Mouse (Mus musculus) liver (tissue): Measurements from ENCODE around the gene Btaf1.
"Not testable (repeated sequence)": the region's sequence is repeated elsewhere in the genome, so short reads cannot be mapped to it uniquely, and the experiment has no call there.

ENCODE experiments used
- DNase-seq: peaks from one replicate; pipeline ENCODE4 v3.0.0-alpha.2; 2020; ENCODE audit warnings: mixed read lengths

The Btaf1 gene

GRCm38 (mm10) chr19:36922936-36923335 lies 2.9 kb upstream of the Btaf1 start:
- no peak for DNase-seq

GRCm38 (mm10) chr19:36926553-36927236 lies 816 bp downstream of the Btaf1 start:
- DNase-seq = peak; percentile 14

- no peak for DNase-seq
These were observed 2.0 kb downstream of the Btaf1 start for GRCm38 (mm10) chr19:36927800-36928361.

- no peak for DNase-seq
These were observed 3.9 kb downstream of the Btaf1 start for GRCm38 (mm10) chr19:36929816-36930215.

GRCm38 (mm10) chr19:36932097-36932496 lies 6.2 kb downstream of the Btaf1 start:
- DNase-seq = no peak

- DNase-seq = no peak
These were observed 6.7 kb downstream of the Btaf1 start for GRCm38 (mm10) chr19:36932613-36933012.

GRCm38 (mm10) chr19:36936285-36936684 lies 10.4 kb downstream of the Btaf1 start:
- DNase-seq = no peak

GRCm38 (mm10) chr19:36938008-36938407 lies 12.1 kb downstream of the Btaf1 start:
- DNase-seq = no peak

- no peak for DNase-seq
These were observed 14.2 kb downstream of the Btaf1 start for GRCm38 (mm10) chr19:36940064-36940463.

GRCm38 (mm10) chr19:36953637-36954206 lies 27.8 kb downstream of the Btaf1 start:
- DNase-seq = no peak

- no peak for DNase-seq
These were observed 32.5 kb downstream of the Btaf1 start for GRCm38 (mm10) chr19:36958331-36958730.

GRCm38 (mm10) chr19:36961320-36961719 lies 35.4 kb downstream of the Btaf1 start:
- DNase-seq = no peak

- DNase-seq = not testable (repeated sequence)
These were observed 36.8 kb downstream of the Btaf1 start for GRCm38 (mm10) chr19:36962544-36963260.

- DNase-seq = no peak
These were observed 78.7 kb downstream of the Btaf1 start for GRCm38 (mm10) chr19:37004557-37004956.

GRCm38 (mm10) chr19:37009878-37010281 lies 84.0 kb downstream of the Btaf1 start:
- no peak for DNase-seq

- no peak for DNase-seq
These were observed 87.6 kb downstream of the Btaf1 start for GRCm38 (mm10) chr19:37013461-37013860.

- no peak for DNase-seq
These were observed 88.5 kb downstream of the Btaf1 start for GRCm38 (mm10) chr19:37014173-37014939.

GRCm38 (mm10) chr19:37016890-37017289 lies 91.0 kb downstream of the Btaf1 start:
- no peak for DNase-seq

- peak; percentile 87 for DNase-seq
These were observed 92.5 kb downstream of the Btaf1 start for GRCm38 (mm10) chr19:37018411-37018810.

- DNase-seq = no peak
These were observed 93.1 kb downstream of the Btaf1 start for GRCm38 (mm10) chr19:37018931-37019330.

GRCm38 (mm10) chr19:37020531-37020930 lies 94.7 kb downstream of the Btaf1 start:
- DNase-seq = no peak

- no peak for DNase-seq
These were observed 95.1 kb downstream of the Btaf1 start for GRCm38 (mm10) chr19:37020951-37021350.

- no peak for DNase-seq
These were observed 96.3 kb downstream of the Btaf1 start for GRCm38 (mm10) chr19:37022146-37022545.
